Mouse (Mus musculus): ENCODE measurements at regions not wholly inside any gene's neighbourhood (a gene's known extent, or its start where the extent isn't known, plus 50 kb on each side); places are given as distances from the start of the nearest gene placed in this dataset.
A peak's percentile ranks its signal among the peaks of the same experiment; 100 is the strongest.

- DNase-seq: no peak
Observed at GRCm38 (mm10) chr5:64500413-64500812, 302.8 kb upstream of the Klf3 start.

DNA sequence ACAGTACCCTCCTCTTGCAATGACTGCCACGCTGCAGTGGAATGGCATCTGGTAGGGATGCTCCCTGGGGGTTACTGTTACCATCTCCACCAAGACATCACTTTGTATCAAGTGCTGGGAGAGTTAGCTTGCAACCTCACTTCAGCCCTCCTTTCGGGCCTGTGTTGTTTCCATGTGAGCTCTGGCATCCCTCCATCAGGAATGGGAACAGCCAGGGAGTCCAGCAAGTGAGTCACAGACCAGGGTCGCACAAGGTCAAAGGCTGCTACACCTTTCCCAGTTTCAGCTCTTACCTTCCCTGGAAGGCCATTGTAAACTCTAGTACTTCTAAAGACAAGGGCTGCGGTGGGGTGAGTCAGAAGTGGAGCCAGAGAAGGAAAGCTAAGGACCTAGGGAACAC, 302.3 kb upstream of the Klf3 start:
- DNase-seq: no peak

GRCm38 (mm10) chr5:64501746-64502145, 301.4 kb upstream of the Klf3 start:
- DNase-seq: no peak

DNA sequence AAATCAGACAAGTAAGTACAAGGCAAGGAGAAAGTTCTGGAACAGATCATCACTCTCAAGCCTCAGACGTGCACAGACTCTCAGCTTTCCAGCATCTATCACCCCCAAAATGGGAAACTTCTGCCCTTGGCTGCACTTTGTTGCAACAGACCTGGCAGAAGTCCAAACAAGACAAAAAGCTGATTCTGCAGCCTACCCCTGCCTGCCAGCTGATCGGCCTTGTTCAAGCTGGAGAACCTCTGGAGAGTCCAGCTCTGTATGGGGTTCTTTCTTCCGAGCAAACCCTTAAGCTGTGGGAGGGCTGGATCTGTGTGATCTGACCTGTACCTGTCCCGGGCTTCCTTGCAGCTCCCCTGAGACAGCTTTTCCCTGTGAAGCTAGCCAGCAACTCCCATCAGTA, 299.7 kb upstream of the Klf3 start:
- peak; percentile 18 for DNase-seq

DNA sequence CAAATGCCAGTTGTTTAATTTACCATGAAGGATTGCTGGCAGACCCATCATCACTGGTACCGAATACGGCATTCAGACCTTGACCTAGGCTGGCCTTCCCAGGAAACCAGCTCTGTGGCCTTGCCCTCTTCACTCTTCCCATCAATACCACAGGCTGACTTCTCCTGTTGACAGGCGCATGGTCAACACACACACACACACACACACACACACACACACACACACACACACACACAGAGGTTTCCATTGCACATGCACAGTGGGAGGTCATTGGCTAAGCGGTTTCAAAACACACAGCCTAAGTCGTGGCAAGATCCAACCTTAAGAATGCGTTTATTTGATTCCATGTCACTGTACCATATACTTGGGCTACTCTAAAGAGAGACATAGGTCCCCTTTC, 298.7 kb upstream of the Klf3 start:
- no peak for DNase-seq

GRCm38 (mm10) chr5:64505227-64505834, 297.9 kb upstream of the Klf3 start:
- DNase-seq: no peak

DNA sequence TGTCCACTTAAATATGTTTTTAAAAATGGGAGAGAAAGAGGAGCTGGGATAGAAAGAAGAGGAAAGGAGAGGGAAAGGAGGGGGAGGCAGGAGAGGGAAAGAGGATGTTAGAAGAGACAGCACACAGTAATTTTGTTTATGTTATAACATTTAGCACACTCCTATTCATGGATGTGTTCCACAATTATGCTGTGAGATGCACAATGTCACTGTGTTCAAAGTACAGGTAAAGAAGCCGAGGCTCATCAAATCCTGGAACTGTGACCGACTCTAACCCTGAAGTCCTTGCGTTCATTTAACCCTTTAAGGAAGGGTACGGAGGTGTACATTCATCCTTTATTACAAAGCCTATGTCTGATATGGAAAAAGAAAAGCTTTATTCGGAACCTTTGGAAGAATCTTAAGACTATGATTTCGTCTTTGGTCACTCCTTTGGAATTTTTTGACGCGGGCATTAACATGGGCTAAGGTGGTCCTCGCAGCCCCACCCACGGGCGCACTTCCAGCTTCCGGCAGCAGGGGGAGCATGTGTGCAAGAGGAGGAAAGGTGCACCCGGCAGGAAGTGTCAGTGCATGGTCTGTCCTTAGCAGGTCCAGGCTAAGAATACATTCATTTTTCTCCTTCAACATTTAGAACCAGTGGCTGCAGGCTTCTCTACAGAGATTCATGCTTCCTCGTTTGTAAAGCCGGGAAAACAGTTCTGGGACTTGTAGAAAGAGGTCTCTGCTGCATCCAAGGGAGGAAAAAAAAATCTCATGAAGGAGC, 297.2 kb upstream of the Klf3 start:
- DNase-seq: peak; percentile 54

- no peak for DNase-seq
Observed at GRCm38 (mm10) chr5:64508565-64508964, 294.6 kb upstream of the Klf3 start.

GRCm38 (mm10) chr5:64513155-64513945, 289.8 kb upstream of the Klf3 start:
- peak; percentile 48 for DNase-seq

GRCm38 (mm10) chr5:64516115-64516665, 287.0 kb upstream of the Klf3 start:
- DNase-seq: no peak

- DNase-seq: no peak
Observed at GRCm38 (mm10) chr5:64517241-64517640, 285.9 kb upstream of the Klf3 start.

DNA sequence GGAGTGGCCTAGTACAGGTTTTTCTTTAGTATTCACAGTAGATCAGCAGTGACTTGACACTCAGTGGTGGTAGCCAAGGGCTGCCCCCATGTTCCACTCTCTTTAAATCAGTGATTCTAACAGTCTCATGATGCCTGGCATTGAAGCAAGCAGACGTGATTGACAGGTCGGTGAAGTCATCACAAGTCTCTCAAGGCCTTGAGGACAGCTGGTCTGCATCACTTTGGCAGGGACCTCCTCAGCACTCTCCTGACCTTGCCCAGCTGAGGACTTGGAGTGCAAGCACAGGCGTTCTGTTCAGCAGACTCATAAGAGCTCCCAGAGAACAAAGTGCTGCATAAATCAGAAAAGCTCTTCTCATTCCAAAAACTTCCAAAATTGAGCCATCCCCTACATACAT, 285.4 kb upstream of the Klf3 start:
- DNase-seq: no peak

- no peak for DNase-seq
Observed at GRCm38 (mm10) chr5:64519036-64519435, 284.2 kb upstream of the Klf3 start.

DNA sequence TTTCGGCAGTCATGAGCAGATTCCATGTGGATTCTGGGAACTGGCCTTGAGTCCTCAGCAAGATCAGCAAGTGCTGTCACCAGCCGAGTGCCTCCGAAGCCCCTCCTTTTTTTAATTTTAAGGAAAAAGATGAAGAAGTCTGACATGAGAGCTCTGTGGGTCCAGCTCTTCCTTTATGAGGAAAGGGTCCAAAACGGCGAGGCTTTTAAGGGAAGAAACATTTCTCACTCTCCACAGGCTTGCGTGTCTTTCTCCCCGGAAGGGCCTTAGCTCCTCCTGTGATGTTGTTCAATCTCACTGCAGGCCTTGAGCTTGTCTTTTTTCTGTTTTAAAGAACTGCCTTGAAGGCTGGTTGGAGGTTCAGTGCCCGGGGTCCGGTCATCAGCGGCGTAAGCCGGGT, 283.5 kb upstream of the Klf3 start:
- DNase-seq: no peak

GRCm38 (mm10) chr5:64521401-64521800, 281.8 kb upstream of the Klf3 start:
- no peak for DNase-seq

DNA sequence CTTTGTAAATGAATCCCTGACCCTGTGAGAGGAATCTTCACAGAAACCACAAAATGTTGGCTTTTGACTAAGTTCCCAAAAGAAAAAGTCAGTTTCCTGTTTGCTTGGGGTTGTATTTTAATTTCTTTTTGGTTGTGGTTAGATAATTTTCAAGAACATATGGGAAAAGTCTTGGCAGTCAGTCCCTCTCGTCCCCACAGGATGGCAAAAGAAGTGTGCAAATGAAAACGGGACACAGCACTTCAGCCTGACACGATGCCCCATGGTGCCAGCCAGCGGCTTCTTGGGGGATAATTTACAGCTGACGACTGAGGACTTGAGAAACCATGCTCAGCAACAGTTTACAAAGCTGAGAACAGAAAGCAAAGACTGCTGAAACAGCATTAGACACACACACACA, 281.2 kb upstream of the Klf3 start:
- no peak for DNase-seq

- DNase-seq: no peak
Observed at GRCm38 (mm10) chr5:64526521-64526920, 276.7 kb upstream of the Klf3 start.

- DNase-seq: no peak
Observed at GRCm38 (mm10) chr5:64527962-64528361, 275.2 kb upstream of the Klf3 start.

GRCm38 (mm10) chr5:64534371-64534770, 268.8 kb upstream of the Klf3 start:
- no peak for DNase-seq

DNA sequence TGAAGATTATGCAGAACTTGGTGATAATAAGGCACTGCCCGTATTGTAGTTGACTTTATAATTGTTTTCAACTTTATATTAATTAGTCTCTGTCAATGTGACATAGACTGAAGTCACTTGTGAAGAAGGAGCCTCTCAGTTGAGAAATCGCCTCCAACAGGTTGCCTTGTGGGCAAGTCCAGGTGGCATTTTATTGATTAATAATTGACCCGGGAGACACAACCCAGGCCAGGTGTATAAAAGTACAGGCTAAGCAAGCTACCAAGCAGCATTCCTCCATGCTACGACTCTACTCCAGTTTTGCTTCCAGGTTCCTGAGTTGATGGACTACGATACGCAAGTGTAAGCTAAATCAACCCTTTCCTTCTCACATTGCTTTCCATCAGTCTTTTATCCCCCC, 268.2 kb upstream of the Klf3 start:
- no peak for DNase-seq

- DNase-seq: no peak
Observed at GRCm38 (mm10) chr5:64535546-64535945, 267.6 kb upstream of the Klf3 start.

DNA sequence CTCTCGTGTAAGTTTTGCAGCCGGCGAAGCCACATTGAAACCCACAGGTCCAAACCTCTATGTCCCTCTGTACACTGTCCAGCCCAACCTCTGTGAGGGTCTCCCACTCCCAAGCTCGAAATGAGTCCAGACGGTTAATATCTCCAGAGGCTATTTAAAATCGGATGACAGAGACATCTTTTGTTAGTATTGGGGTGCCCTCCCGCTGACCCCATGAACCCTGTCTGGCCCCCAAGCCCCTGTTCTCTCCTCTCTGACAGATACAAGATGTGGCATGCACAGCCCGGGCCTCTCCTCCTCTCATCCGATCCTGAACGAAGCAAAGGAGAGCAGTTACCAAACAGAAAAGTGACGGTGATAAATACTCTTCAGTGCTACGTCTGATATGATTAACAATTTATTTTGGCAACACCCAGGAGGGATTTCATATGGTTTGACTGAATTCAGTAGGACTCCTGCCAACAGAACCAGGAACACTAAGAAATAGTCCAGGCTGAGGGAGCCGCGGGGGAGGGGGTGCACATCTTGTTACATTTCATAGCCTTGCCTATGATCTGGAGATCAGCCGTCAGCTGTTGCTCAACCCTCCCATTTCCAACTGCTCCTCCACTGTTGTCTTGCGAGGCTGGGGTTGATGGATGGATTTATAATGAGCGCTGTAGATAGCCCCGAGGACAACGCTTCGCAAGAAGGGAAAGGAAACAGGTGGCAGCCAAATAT, 266.6 kb upstream of the Klf3 start:
- no peak for DNase-seq
